Mouse (Mus musculus): ENCODE results near the gene Pla1a. TPM values are rescaled to one million over a fixed set of nuclear protein-coding genes. Genes with fewer than 3 reads are reported as not detected.
A peak's percentile ranks its signal among the peaks of the same experiment; 100 is the strongest.
"Not testable (repeated sequence)": the region's sequence is repeated elsewhere in the genome, so short reads cannot be mapped to it uniquely, and the experiment has no call there.

Gene Pla1a
- total RNA-seq (2015) (not detected in 2 replicates), total RNA-seq (2017) (not detected in 2 replicates)

DNA sequence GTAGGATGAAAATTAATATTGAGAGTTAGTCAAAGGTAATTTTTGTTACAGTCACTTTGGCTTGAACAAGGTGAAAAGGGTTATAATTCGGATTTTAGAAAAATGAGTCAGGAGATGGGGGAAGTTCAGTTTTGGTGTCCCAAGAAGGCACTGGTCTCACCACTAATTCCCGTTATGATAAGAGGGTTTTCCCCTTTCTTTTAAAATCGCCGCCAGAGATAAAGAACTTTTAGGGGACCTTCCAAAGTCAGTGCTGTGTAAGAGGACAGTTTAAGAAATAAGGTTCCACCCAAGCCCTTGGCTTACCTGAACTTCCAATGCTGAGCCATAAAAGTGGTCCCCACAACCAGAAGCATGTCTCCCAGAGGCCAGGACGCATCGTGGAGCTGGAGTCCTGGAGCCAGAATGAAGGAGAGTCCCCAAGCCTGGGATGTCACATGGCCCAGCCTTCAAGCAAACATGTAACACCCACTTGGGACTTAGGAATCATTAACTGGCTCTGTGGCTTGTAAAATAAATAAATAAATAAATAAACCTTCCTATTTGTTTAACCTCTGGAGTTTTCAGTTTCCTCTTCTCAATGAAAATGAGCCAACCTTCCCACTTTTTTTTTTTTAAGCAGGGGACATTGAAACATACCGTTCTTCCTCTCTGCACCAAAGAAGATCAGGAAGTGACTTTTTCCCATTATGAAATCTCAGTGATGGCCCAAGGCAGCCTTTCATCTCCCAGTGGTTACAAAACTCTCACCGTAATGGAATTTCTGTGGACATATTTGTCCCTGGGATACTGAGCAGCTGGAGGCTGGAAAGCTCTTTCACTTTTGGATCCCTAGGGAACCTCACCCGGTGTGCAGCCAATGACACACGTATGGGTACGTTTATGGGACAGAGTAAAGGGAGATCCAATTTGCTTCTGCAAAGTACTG is at the start of gene Pla1a:
Gene Pla1a (minus strand): TSS at position 648 of the 928 bp plus-strand sequence.
- ATAC-seq (replicated peaks; ENCODE audit: poor library complexity), result peak; percentile 83

DNA sequence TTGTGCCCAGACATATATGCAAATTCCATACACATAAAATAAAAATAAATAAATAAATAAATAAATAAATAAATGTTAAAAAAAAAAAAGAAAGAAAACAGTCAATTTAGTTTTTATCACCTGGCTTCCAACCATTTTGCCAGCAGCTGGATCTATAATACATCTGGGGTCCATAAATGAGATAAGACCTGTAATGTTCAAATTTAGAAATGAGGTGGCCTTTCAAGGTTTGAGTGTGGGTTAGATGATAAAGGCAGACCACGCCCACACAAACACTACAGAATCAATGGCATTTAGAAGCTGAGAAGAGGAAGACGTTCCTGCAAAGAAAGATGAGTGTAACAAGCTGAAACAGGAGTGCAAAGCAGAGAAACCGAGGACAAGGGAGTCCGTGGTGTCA is 48.4 kb upstream of the Pla1a start:
- ATAC-seq (replicated peaks; ENCODE audit: poor library complexity), result peak; percentile 54

DNA sequence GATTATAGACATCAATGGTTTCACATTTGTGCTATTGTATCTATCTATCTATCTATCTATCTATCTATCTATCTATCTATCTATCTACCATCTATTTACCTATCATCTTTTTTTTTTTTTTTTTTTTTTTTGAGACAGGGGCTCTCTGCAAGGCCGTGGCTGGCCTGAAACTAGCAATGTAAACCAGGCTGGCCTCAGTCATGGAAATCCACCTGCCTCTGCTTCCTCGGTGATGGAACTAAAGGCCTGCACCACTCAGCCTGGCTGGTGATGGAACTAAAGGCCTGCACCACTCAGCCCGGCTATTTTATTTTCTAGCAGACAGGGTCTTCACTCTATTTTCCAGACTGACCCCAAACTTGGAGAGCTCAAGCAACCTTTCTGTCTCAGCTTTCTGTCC is 45.4 kb upstream of the Pla1a start:
- ATAC-seq (replicated peaks; ENCODE audit: poor library complexity), result no peak

DNA sequence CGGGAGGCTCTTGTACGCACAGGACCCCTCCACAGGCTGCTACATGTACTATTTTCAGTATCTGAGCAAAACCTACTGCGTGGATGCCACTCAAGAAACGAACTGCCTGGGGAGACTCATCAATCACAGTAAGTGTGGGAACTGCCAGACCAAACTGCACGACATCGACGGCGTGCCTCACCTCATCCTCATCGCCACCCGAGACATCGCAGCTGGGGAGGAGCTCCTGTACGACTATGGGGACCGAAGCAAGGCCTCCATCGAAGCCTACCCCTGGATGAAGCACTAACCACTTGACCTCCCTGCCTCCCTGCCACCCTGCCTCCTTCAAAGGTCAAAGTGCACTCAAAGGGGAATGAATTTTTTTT is 44.3 kb upstream of the Pla1a start:
- not testable (repeated sequence) for ATAC-seq (replicated peaks; ENCODE audit: poor library complexity)

DNA sequence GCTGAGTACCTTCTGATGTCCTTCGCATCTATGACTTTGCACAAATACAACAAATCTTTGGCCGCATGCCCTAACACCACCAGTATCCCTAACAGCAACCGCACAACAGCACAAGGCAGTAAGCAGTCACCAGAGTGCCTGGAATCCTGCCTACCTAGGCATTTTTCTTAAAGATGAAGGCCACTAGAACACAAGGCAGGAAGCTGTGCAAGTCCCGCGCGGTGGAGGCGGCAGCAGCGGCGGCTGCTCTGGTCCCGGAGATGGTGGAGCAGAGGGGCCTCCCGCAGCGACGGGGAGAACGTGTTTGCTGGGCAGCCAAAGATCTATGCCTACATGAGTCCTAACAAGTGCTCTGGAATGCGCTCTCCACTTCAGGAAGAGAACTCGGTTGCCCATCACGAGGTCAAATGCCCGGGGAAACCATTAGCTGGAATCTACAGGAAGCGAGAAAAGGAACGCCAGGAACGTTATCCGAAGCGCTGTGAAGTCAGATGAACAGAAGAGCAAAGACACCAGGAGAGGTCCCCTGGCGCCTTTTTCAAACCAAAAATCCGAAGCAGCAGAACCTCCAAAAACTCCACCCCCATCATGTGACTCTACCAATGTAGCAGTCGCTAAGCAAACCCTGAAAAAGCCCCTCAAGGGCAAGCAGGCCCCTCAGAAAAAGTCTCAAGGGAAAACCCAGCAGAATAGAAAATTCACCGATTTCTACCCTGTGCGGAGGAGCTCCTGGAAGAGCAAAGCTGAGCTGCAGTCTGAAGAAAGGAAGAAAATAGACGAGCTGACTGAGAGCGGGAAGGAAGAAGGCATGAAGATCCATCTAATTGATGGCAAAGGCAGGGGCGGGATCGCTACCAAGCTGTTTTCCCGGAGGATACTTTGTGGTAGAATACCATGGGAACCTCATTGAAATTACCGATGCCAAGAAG is 43.6 kb upstream of the Pla1a start:
- peak; percentile 66 for ATAC-seq (replicated peaks; ENCODE audit: poor library complexity)

DNA sequence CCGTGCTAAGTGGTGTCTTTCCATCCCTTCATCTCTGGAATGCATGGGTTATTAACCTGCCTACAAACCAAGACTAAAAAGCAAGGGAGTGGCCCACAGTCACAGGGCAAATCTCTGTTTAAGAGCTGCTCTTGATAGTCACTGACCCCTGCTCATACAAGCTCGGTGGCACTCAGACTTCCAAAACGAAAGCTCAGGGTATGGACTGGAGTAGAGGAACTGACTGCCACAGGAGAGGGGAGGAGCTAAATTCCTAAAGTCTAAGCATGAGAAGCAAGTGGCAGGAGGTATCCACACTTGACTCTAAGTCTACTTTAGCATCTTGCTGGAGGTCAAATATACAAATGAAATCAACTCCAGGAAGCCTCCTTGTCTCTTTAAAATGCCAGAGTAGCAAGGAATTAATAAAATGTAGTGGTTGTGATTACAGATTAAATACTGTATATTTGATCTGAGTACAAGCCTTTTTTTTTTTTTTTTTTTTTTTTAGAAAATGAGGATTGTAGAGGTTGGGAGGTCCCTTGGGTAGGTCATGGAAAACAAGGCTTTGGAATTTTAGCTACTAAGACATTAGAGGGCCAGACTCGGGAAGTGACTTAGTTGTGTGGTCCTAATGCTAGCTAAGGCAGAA is 42.9 kb upstream of the Pla1a start:
- ATAC-seq (replicated peaks; ENCODE audit: poor library complexity), result peak; percentile 37

DNA sequence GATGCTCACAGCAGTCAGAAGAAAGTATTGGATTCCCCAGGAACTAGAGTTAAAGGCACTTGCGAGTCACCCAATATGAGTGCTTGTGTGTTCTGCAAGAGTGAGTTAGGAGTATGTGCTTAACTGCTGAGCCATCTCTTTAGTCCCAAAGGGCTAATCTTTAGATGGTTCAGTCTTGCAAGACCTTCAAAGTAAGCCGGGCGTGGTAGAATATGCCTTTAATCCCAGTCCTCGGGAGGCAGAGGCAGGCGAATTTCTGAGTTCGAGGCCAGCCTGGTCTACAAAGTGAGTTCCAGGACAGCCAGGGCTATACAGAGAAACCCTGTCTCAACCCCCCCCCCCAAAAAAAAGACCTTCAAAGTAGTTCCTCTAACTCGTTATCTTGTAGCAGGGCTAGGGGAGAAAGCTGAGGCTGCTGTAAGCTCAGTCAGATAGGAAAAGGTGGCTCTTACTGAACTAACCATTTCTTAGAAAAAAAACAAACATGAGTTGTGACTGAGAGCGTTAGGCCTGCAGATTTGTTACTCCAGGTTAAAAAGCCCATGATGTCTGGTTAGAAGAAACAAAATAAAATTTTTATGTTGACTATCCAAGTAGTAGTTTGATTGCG is 41.8 kb upstream of the Pla1a start:
- no peak for ATAC-seq (replicated peaks; ENCODE audit: poor library complexity)

DNA sequence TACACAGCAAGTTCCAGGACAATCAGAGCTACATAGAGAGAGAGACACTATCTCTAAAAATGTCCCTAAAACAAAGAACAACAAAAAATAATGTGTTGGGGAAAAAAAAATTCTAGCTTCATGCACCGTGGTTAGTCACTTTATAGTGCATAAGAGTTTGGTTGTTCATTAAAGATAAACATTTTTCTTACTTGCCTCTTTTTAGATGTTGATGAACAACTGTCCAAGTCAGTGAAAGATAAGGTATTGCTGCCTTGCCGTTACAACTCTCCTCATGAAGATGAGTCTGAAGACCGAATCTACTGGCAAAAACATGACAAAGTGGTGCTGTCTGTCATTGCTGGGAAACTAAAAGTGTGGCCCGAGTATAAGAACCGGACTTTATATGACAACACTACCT is 40.7 kb upstream of the Pla1a start:
- ATAC-seq (replicated peaks; ENCODE audit: poor library complexity), result no peak

DNA sequence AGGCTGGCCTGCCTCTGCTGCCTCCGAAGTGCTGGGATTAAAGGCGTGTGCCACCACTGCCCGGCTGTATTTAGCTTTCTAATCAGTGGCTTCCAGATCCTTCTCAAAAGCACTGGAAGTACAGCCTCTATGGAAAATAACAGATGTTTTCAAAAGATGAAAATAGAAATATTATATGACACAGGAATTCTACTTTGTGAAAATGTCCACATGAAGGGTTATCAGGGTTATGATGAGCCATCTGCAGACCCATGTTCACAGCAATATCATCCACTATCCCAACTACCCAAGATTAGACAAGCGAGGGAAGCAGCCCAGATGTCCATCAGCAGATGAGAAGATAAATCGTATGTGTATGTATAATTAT is 39.5 kb upstream of the Pla1a start:
- ATAC-seq (replicated peaks; ENCODE audit: poor library complexity), result no peak

DNA sequence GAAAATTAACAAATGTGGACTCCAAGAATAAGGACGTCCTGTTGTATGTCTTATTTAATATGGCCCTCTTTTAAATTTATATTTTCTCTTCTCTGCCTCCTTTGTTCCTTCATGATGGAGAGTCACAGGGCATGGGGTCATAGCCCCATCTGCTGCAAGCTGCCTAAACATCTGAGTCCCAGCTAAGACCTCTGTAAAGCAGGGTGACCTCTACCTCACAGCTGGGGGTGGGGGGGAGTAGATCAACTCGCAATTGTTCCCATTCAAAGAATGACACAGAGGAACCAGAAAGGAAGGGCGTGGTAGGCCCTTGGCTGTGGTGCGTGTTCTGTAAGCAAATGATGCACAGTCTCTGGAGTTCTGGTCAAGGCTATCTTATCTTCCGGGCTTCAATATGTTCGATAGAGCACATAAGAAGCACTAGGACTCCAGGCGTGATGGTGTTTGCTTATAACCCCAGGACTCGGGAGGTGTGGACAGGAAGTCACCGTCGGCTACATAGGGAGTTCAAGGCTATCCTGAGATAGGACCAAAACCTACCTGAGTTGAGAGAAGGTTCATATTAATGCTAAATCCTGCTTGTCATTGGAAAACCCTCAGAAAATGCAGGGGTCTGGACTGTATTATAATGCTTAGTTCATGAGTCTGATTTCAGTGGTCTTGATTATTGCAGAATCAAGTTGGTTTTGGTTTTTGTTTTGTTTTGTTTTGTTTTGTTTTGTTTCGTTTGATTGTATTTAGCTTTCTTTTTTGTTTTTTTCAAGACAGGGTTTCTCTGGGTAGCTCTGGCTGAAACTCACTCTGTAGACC is 39.0 kb upstream of the Pla1a start:
- no peak for ATAC-seq (replicated peaks; ENCODE audit: poor library complexity)

DNA sequence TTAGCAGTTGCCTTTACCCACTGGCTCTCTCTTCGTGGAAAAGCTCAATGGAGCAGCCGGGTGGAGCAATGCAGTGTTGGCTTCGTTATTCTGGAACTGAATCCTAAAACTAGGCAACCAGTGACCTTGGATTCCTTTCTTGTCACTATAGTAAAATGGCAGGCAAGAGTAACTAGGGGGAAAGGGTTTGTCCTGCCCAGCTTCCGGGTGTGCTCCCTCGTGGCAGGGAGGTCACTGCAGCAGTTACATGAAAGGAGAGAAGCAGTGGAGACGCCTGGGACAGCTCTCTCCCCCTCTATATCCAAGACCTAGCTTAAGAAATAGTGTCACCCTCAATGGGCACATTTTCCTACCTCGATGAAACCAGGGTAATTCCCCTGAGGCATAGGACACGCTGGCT is 36.5 kb upstream of the Pla1a start:
- ATAC-seq (replicated peaks; ENCODE audit: poor library complexity), result no peak

DNA sequence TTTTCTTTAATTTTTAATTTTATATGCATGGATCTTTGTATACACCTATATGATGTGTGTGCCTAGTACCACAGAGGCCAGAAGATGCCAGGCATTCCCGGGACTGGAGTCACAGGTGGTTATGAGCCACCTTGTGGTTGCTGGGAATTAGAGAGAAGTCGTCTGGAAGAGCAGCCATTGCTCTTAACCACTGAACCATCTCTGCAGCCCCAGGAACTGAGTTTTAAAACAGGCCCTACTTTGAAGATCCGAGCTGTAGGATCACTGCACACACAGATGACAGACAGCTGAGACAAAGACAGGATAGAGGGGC is 35.7 kb upstream of the Pla1a start:
- 0 out of 2 replicates have a peak, but pooled peaks have one; percentile 2 for ATAC-seq (replicated peaks; ENCODE audit: poor library complexity)

DNA sequence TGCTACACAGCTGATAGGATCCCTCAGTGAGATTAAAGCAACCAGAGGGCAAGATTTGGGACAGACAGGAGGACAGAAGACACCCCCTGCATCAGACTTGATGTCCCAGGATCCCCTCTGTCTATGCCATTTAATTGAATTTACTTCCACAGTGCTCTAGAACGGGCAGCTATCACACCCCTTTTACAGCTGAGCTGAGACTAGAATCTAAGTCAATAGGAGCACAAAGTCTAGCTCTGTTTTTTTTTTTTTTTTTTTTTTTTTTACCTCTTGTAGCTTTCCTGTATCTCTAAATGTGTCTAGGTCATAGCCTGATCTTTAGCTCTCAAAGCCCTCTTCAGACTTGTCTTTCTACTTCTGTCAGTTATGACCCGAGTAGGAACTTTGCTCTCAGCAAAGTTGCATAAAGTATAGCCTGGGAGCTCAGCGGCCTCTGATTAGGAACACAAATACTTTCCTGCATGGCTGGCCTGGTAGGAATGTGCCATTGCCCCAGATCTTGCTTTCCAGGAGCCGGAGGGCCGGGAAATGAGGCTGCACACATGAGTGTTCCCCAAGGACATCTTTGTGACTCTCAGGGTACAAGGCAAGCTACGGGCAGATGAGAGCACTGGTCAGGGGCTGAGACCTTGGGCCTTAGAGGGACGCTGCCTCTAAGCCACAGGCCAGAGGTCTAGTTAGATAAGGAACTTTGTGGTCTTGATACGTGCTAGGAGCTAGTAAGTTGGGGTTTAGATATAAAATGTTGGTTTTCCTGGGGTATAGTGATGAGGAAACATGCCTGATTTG is 35.2 kb upstream of the Pla1a start:
- ATAC-seq (replicated peaks; ENCODE audit: poor library complexity), result peak; percentile 44; the same call in 1 of the 2 replicates

DNA sequence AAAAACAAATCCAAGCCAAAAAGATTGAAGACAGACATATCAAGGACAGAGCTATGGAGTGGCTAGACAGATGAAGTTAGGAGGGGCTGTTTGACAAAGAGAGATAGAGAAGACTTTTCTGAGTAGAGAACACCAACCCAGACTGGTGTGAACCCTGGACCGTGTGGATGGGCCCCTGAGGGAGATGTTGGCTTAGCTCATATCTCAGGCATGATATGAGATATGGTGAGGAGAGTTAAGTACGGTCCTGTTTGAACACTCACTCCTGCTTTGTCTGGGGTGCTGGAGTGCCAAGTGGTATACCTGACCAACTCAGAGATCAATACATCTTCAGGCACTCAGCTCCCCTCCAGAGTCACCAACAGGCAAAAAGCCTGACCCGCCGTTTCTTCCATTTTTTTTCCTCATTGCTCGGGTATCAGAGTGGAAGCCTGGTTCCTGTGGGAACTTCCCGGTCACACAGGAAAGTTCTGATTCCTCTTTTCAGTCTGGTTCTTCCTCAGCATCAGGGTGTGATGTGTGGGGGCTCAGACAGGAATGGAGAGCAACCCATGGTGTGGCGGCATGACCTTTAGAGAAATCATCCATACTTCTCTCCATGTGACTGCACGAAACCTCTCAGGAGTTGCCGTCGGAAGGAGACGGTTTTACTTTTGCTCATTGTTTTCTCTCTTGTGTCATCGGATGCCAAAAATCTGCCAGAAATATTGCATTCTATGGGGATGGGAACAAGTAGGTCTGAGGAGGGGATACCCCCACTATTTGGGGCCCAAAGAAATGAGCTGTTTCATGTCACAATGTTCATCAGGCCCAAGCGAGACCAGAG is 34.4 kb upstream of the Pla1a start:
- ATAC-seq (replicated peaks; ENCODE audit: poor library complexity), result no peak

DNA sequence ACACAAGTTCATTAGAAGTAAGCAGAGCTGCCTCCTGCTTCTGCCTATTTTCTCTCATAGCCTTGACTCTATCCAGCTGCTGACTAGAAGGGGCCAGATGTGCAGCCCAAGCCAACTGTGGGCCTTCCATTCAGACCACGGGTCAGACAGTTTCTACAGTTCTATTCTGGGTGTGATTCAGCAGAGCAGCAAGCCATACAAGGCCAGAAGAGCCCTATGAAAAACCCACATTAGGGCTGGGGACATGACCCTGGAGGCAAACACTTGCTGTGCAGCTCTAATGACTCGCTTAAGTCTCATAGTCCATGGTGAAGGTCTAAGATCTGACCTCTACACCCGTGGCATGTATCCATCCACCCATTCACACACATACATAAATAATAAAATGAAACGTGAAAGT is 33.1 kb upstream of the Pla1a start:
- ATAC-seq (replicated peaks; ENCODE audit: poor library complexity), result no peak

DNA sequence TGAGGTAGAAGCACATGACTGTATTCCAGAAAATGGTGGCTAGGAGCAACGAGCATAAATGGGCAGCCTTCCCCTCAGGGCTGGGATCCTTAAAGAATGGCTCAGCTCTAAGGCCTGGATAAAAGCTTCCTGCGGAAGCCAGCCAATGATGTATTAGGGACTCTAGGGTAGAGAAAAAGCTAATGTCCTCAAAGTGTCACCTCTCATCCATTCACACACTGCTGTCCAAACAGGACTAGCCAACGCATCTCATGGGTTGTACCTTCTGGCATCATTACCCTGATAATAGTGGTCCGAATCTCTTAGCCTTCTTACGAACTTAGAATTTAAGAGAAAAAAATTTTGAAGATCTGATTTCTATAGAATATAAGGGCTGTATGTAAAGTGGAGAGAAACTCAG is 30.4 kb upstream of the Pla1a start:
- ATAC-seq (replicated peaks; ENCODE audit: poor library complexity), result no peak

DNA sequence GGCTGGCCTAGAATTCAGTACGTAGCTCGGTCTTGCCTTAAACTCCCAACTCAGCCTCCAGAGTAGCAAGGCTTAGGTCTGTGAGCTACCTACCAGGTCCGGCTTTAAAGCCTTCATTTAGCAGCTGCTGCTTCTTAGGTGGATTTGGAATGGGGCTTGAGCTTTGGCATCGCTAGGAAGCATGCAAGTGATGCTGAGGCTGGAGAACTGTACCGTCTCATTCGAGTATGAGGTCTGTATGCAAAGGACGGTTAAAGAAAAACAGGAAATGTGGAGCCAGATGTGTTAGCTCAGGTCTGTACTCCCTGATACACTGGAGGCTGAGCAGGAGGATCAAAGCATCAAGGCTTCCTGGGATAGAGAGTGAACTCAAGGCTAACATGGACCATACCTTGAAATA is 29.2 kb upstream of the Pla1a start:
- no peak for ATAC-seq (replicated peaks; ENCODE audit: poor library complexity)

DNA sequence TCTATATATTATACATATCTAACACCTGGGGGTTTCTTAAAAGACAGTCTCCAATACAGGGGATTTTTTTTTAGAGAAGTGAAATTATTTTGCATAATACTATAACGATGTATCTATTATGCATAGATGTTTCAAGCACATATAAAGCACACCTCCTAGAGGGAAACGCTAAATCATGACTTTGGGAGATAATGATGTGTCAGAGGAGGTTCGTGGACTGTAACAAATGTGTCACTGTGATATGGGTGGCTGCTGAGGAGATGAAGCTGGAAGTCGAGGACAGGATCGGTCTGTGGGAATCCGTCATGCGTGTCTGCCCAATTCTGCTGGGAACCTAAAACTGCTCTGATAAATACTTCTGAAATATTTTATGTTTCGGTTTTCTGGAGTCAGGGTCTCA is 28.8 kb upstream of the Pla1a start:
- ATAC-seq (replicated peaks; ENCODE audit: poor library complexity), result no peak

DNA sequence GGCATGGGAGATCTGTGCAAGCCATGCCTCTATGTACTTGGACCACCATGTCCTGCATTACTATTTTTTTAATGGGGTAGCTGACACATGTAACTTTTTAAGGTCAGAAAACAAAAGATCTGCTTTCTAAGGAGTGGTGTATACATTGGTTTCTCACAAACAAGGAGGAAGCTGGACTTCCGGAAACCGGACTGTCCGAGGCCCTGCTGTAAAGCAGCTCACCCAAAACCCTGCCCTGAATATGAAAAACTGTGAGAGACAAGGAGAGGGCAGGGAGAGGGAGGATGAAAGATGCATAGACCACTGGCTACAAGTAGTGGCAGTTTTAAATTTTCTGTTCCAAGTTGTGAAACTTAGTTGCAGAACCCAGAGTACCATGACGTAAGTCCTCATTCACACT is 27.0 kb upstream of the Pla1a start:
- no peak for ATAC-seq (replicated peaks; ENCODE audit: poor library complexity)

Measured in megakaryocyte progenitor cell, adult 5-6 weeks (primary cell).